Mouse (Mus musculus) stomach, postnatal 0 days (tissue): ENCODE measurements around the gene Slc5a6. TPM values are rescaled to one million over a fixed set of nuclear protein-coding genes. Genes with fewer than 3 reads are reported as not detected.

ENCODE experiments used
- ATAC-seq: fragments of 200-750 bp; cut with Nextera tagmentation; 2 replicates; pipeline ENCODE4 v1.8.0; 2017; ENCODE audit not compliant: low FRiP score, low TSS enrichment
- DNase-seq: peaks from one replicate; pipeline ENCODE4 v3.0.0-alpha.2; 2016; ENCODE audit warnings: low spot score
- H3K27ac ChIP-seq: fragments of 300-500 bp; sonication (generic); replicated peaks from 2 replicates; pipeline ENCODE4 v1.5.1; 2014; ENCODE audit warnings: mild to moderate bottlenecking, control low read depth
- H3K27me3 ChIP-seq: fragments of 300-500 bp; sonication (generic); 2 replicates; pipeline ENCODE4 v1.6.1; 2014; ENCODE audit warnings: low read length; ENCODE audit not compliant: control insufficient read depth, insufficient read depth
- H3K36me3 ChIP-seq: fragments of 300-500 bp; sonication (generic); 2 replicates; pipeline ENCODE4 v1.6.1; 2014; ENCODE audit warnings: low read length, mixed read lengths; ENCODE audit not compliant: control insufficient read depth, insufficient read depth
- H3K4me1 ChIP-seq: fragments of 300-500 bp; sonication (generic); replicated peaks from 2 replicates; pipeline ENCODE4 v1.6.1; 2014; ENCODE audit warnings: antibody characterized with exemption; ENCODE audit not compliant: control insufficient read depth, insufficient read depth
- H3K4me2 ChIP-seq: fragments of 300-500 bp; sonication (generic); replicated peaks from 2 replicates; pipeline ENCODE4 v1.6.1; 2014; ENCODE audit warnings: low read depth, mild to moderate bottlenecking, control low read depth, moderate library complexity
- H3K4me3 ChIP-seq: fragments of 300-500 bp; sonication (generic); 2 replicates; pipeline ENCODE4 v1.5.1; 2014; ENCODE audit warnings: low read depth, low read length, control low read depth
- H3K9ac ChIP-seq: fragments of 300-500 bp; sonication (generic); 2 replicates; pipeline ENCODE4 v1.6.1; 2014; ENCODE audit warnings: mild to moderate bottlenecking, low read length, control low read depth, mixed read lengths
- H3K9me3 ChIP-seq: fragments of 300-500 bp; sonication (generic); 2 replicates; pipeline ENCODE4 v1.6.1; 2016; ENCODE audit warnings: low read length; ENCODE audit not compliant: control insufficient read depth
- CTCF ChIP-seq: IDR thresholded peaks from 2 replicates; pipeline ENCODE4 v1.5.1; 2016; ENCODE audit warnings: antibody characterized with exemption, low read depth, mild to moderate bottlenecking, moderate library complexity
- EP300 ChIP-seq: optimal IDR thresholded peaks from 2 replicates; pipeline ENCODE3; 2016; ENCODE audit warnings: antibody characterized with exemption
- WGBS: fragments of 180-500 bp; shearing (Covaris S2); extraction: QIAGEN DNeasy Blood & Tissue Kit; methylation state at CpG from one replicate; pipeline ENCODE4 v1.1.7; 2014; 5-methylcytosine and 5-hydroxymethylcytosine counted together
- polyA plus RNA-seq: library from polyadenylated mRNA; unstranded; fragments of >200 nt; fragmentation: Nextera tagmentation; extraction: Ambion mirVana; gene quantifications from 2 replicates; pipeline ENCODE4 v1.2.1, GENCODE M21; 2015

The Slc5a6 gene
- polyA plus RNA-seq = 4.2 TPM in 2 replicates

- H3K27me3 ChIP-seq = no peaks in the 10 kb centered on the region
- peak within 1 kb of the TSS; percentile 74 for H3K4me3 ChIP-seq
- peak; percentile 52 for DNase-seq
- H3K27ac ChIP-seq = peak within 1 kb of the TSS; percentile 99
- WGBS = 0% methylated on average over 23 of the region's 23 CpGs
- H3K4me1 ChIP-seq = no peaks in the 10 kb centered on the region
- no peaks in the 10 kb centered on the region for H3K9me3 ChIP-seq
- peak; percentile 75 for TF ChIP-seq CTCF
- TF ChIP-seq EP300 = no peak
- H3K4me2 ChIP-seq = peak within 1 kb of the TSS; percentile 74
- peaks cover 2% of the 10 kb centered on the region; the same call in 1 of the 2 replicates for H3K36me3 ChIP-seq
- peak within 1 kb of the TSS; percentile 94 for H3K9ac ChIP-seq
- ATAC-seq = peak; percentile 51
Observed at GRCm38 (mm10) chr5:31048763-31049641, at the start of gene Slc5a6. TSS of gene Slc5a6 (minus strand) at chr5:31048924.

- Histone ChIP-seq H3K9ac (no peak overlapping the region), H3K27ac (no peak overlapping the region), H3K4me3 (peak overlapping the region; percentile 31; the same call in 1 of the 2 replicates), H3K9me3 (no peaks in the 10 kb centered on the region), H3K27me3 (peaks cover 31% of the 10 kb centered on the region), H3K36me3 (no peaks in the 10 kb centered on the region), H3K4me2 (peak overlapping the region; percentile 47), H3K4me1 (peaks cover 4% of the 10 kb centered on the region)
- ATAC-seq (no peak), DNase-seq (no peak)
- TF ChIP-seq EP300 = no peak
- no peak for TF ChIP-seq CTCF
- 30% methylated on average over 11 of the region's 11 CpGs for WGBS
Observed at GRCm38 (mm10) chr5:31095711-31096480, 47.2 kb upstream of the Slc5a6 start.

GRCm38 (mm10) chr5:31094799-31095691, 46.3 kb upstream of the Slc5a6 start:
- Histone ChIP-seq H3K9me3 (no peaks in the 10 kb centered on the region), H3K9ac (no peak overlapping the region), H3K4me2 (peak overlapping the region; percentile 47), H3K4me3 (peak overlapping the region; percentile 31), H3K27me3 (peaks cover 31% of the 10 kb centered on the region), H3K4me1 (peaks cover 4% of the 10 kb centered on the region), H3K36me3 (no peaks in the 10 kb centered on the region), H3K27ac (no peak overlapping the region)
- TF ChIP-seq EP300 = no peak
- TF ChIP-seq CTCF = peak; percentile 41
- ATAC-seq = peak; percentile 31; the same call in 1 of the 2 replicates
- under 1% methylated on average over 59 of the region's 59 CpGs for WGBS
- DNase-seq = peak; percentile 46

GRCm38 (mm10) chr5:31094100-31094798, 45.5 kb upstream of the Slc5a6 start:
- no peaks in the 10 kb centered on the region for H3K36me3 ChIP-seq
- peak overlapping the region; percentile 47 for H3K4me2 ChIP-seq
- peaks cover 31% of the 10 kb centered on the region for H3K27me3 ChIP-seq
- H3K4me1 ChIP-seq = peaks cover 4% of the 10 kb centered on the region
- TF ChIP-seq EP300 (no peak), CTCF (no peak)
- H3K9me3 ChIP-seq = no peaks in the 10 kb centered on the region
- H3K4me3 ChIP-seq = peak overlapping the region; percentile 31
- no peak overlapping the region for H3K9ac ChIP-seq
- ATAC-seq (no peak), DNase-seq (no peak)
- WGBS = 3% methylated on average over 29 of the region's 29 CpGs
- no peak overlapping the region for H3K27ac ChIP-seq
